Mouse (Mus musculus): Measurements from ENCODE around the gene Gm1043. TPM values are rescaled to one million over a fixed set of nuclear protein-coding genes. Genes with fewer than 3 reads are reported as not detected.
A peak's percentile ranks its signal among the peaks of the same experiment; 100 is the strongest.

Gm1043 gene
- polyA plus RNA-seq, 1 experiment from 2014 or later: 1.3 TPM

- WGBS: 64% methylated on average over 5 of the region's 5 CpGs
- Histone ChIP-seq H3K4me3 (replicated peaks) (no peak overlapping the region), H3K9me3 (no peaks in the 10 kb centered on the region), H3K4me2 (replicated peaks) (no peak overlapping the region), H3K9ac (replicated peaks) (no peak overlapping the region), H3K4me1 (replicated peaks) (peaks cover 14% of the 10 kb centered on the region), H3K36me3 (no peaks in the 10 kb centered on the region), H3K27me3 (no peaks in the 10 kb centered on the region), H3K27ac (no peak overlapping the region)
- no peak for ATAC-seq
These were observed 15.6 kb downstream of the Gm1043 start for GRCm38 (mm10) chr5:37100813-37101212.

GRCm38 (mm10) chr5:37101631-37102030, 16.5 kb downstream of the Gm1043 start:
- H3K4me3 ChIP-seq (replicated peaks): no peak overlapping the region
- H3K4me2 ChIP-seq (replicated peaks): no peak overlapping the region
- H3K36me3 ChIP-seq: no peaks in the 10 kb centered on the region
- no peak overlapping the region for H3K9ac ChIP-seq (replicated peaks)
- H3K9me3 ChIP-seq: no peaks in the 10 kb centered on the region
- no peaks in the 10 kb centered on the region for H3K27me3 ChIP-seq
- H3K27ac ChIP-seq: no peak overlapping the region
- peaks cover 22% of the 10 kb centered on the region for H3K4me1 ChIP-seq (replicated peaks)
- ATAC-seq: no peak
- WGBS: 82% methylated on average over 15 of the region's 15 CpGs

- peaks cover 24% of the 10 kb centered on the region for H3K4me1 ChIP-seq (replicated peaks)
- no peak overlapping the region for H3K27ac ChIP-seq
- H3K36me3 ChIP-seq: no peaks in the 10 kb centered on the region
- ATAC-seq: no peak
- no peaks in the 10 kb centered on the region for H3K9me3 ChIP-seq
- WGBS: 49% methylated on average over 6 of the region's 6 CpGs
- no peak overlapping the region for H3K9ac ChIP-seq (replicated peaks)
- H3K4me2 ChIP-seq (replicated peaks): no peak overlapping the region
- no peaks in the 10 kb centered on the region for H3K27me3 ChIP-seq
- H3K4me3 ChIP-seq (replicated peaks): no peak overlapping the region
These were observed 16.9 kb downstream of the Gm1043 start for GRCm38 (mm10) chr5:37102056-37102455.

GRCm38 (mm10) chr5:37105531-37106456, 20.6 kb downstream of the Gm1043 start:
- ATAC-seq: peak; percentile 73
- peaks cover 29% of the 10 kb centered on the region for H3K4me1 ChIP-seq (replicated peaks)
- no peaks in the 10 kb centered on the region for H3K9me3 ChIP-seq
- H3K4me2 ChIP-seq (replicated peaks): no peak overlapping the region
- no peak overlapping the region for H3K4me3 ChIP-seq (replicated peaks)
- WGBS: 74% methylated on average over 23 of the region's 23 CpGs
- H3K9ac ChIP-seq (replicated peaks): no peak overlapping the region; the same call in 1 of the 2 replicates
- peak overlapping the region; percentile 69 for H3K27ac ChIP-seq
- H3K27me3 ChIP-seq: no peaks in the 10 kb centered on the region
- no peaks in the 10 kb centered on the region for H3K36me3 ChIP-seq

- Histone ChIP-seq H3K4me1 (replicated peaks) (peaks cover 29% of the 10 kb centered on the region), H3K9me3 (no peaks in the 10 kb centered on the region), H3K4me2 (replicated peaks) (no peak overlapping the region), H3K9ac (replicated peaks) (no peak overlapping the region), H3K4me3 (replicated peaks) (no peak overlapping the region), H3K36me3 (no peaks in the 10 kb centered on the region), H3K27ac (no peak overlapping the region), H3K27me3 (no peaks in the 10 kb centered on the region)
- 68% methylated on average over 5 of the region's 5 CpGs for whole genome bisulfite sequencing
- ATAC-seq: no peak
These were observed 21.9 kb downstream of the Gm1043 start for GRCm38 (mm10) chr5:37107111-37107510.

- WGBS: 89% methylated on average over 6 of the region's 6 CpGs
- no peaks in the 10 kb centered on the region for H3K9me3 ChIP-seq
- ATAC-seq: no peak
- H3K27ac ChIP-seq: no peak overlapping the region
- no peak overlapping the region for H3K4me2 ChIP-seq (replicated peaks)
- no peak overlapping the region for H3K9ac ChIP-seq (replicated peaks)
- no peaks in the 10 kb centered on the region for H3K27me3 ChIP-seq
- no peaks in the 10 kb centered on the region for H3K36me3 ChIP-seq
- no peak overlapping the region for H3K4me3 ChIP-seq (replicated peaks)
- peaks cover 29% of the 10 kb centered on the region for H3K4me1 ChIP-seq (replicated peaks)
These were observed 22.4 kb downstream of the Gm1043 start for GRCm38 (mm10) chr5:37107611-37108010.

GRCm38 (mm10) chr5:37109280-37109849, 24.2 kb downstream of the Gm1043 start:
- WGBS: 23% methylated on average over 6 of the region's 6 CpGs
- Histone ChIP-seq H3K27me3 (no peaks in the 10 kb centered on the region), H3K4me2 (replicated peaks) (no peak overlapping the region), H3K36me3 (no peaks in the 10 kb centered on the region), H3K9ac (replicated peaks) (no peak overlapping the region), H3K27ac (no peak overlapping the region), H3K9me3 (no peaks in the 10 kb centered on the region), H3K4me1 (replicated peaks) (peaks cover 29% of the 10 kb centered on the region), H3K4me3 (replicated peaks) (no peak overlapping the region)
- 0 out of 2 replicates have a peak, but pooled peaks have one; percentile 41 for ATAC-seq

- Histone ChIP-seq H3K4me2 (replicated peaks) (no peak overlapping the region), H3K27me3 (no peaks in the 10 kb centered on the region), H3K4me3 (replicated peaks) (no peak overlapping the region), H3K36me3 (no peaks in the 10 kb centered on the region), H3K9ac (replicated peaks) (no peak overlapping the region), H3K9me3 (no peaks in the 10 kb centered on the region), H3K4me1 (replicated peaks) (peaks cover 9% of the 10 kb centered on the region; the same call in 1 of the 2 replicates), H3K27ac (no peak overlapping the region)
- 77% methylated on average over 7 of the region's 7 CpGs for WGBS
- no peak for ATAC-seq
These were observed 27.2 kb downstream of the Gm1043 start for GRCm38 (mm10) chr5:37112389-37112788.

- Histone ChIP-seq H3K4me3 (replicated peaks) (no peak overlapping the region), H3K27me3 (no peaks in the 10 kb centered on the region), H3K9me3 (no peaks in the 10 kb centered on the region), H3K27ac (no peak overlapping the region), H3K9ac (replicated peaks) (0 out of 2 replicates have a peak overlapping the region, but pooled peaks have one; percentile 10), H3K4me1 (replicated peaks) (peaks cover 7% of the 10 kb centered on the region; the same call in 1 of the 2 replicates), H3K4me2 (replicated peaks) (no peak overlapping the region), H3K36me3 (no peaks in the 10 kb centered on the region)
- 55% methylated on average over 9 of the region's 9 CpGs for WGBS
- peak; percentile 51 for ATAC-seq
These were observed 32.0 kb downstream of the Gm1043 start for GRCm38 (mm10) chr5:37117126-37117525.

GRCm38 (mm10) chr5:37118242-37118641, 33.1 kb downstream of the Gm1043 start:
- H3K4me1 ChIP-seq (replicated peaks): peaks cover 7% of the 10 kb centered on the region; the same call in 1 of the 2 replicates
- H3K4me2 ChIP-seq (replicated peaks): no peak overlapping the region
- H3K27ac ChIP-seq: no peak overlapping the region
- no peaks in the 10 kb centered on the region for H3K9me3 ChIP-seq
- peak; percentile 41; the same call in 1 of the 2 replicates for ATAC-seq
- H3K4me3 ChIP-seq (replicated peaks): no peak overlapping the region
- H3K27me3 ChIP-seq: no peaks in the 10 kb centered on the region
- 55% methylated on average over 4 of the region's 4 CpGs for WGBS
- no peak overlapping the region for H3K9ac ChIP-seq (replicated peaks)
- H3K36me3 ChIP-seq: no peaks in the 10 kb centered on the region

GRCm38 (mm10) chr5:37121186-37121680, 36.1 kb downstream of the Gm1043 start:
- H3K9me3 ChIP-seq: no peaks in the 10 kb centered on the region
- WGBS: 79% methylated on average over 7 of the region's 7 CpGs
- H3K9ac ChIP-seq (replicated peaks): no peak overlapping the region; the same call in 1 of the 2 replicates
- no peak overlapping the region for H3K4me3 ChIP-seq (replicated peaks)
- no peak overlapping the region for H3K27ac ChIP-seq
- no peak overlapping the region for H3K4me2 ChIP-seq (replicated peaks)
- no peak for ATAC-seq
- H3K36me3 ChIP-seq: 0 out of 2 replicates have a peak, but pooled peaks cover 3% of the 10 kb centered on the region
- H3K27me3 ChIP-seq: no peaks in the 10 kb centered on the region
- peaks cover 7% of the 10 kb centered on the region; the same call in 1 of the 2 replicates for H3K4me1 ChIP-seq (replicated peaks)

- Histone ChIP-seq H3K4me2 (replicated peaks) (no peak overlapping the region), H3K4me3 (replicated peaks) (no peak overlapping the region), H3K4me1 (replicated peaks) (no peaks in the 10 kb centered on the region), H3K9me3 (no peaks in the 10 kb centered on the region), H3K9ac (replicated peaks) (no peak overlapping the region), H3K36me3 (no peaks in the 10 kb centered on the region), H3K27me3 (no peaks in the 10 kb centered on the region), H3K27ac (no peak overlapping the region)
- ATAC-seq: no peak
- WGBS: 49% methylated on average over 4 of the region's 4 CpGs
These were observed 46.7 kb downstream of the Gm1043 start for GRCm38 (mm10) chr5:37131841-37132240.

Data from midbrain, embryonic 13.5 days (tissue).